Mouse (Mus musculus) CD4-positive helper T cell, adult 2 months (primary cell): Measurements from ENCODE around the gene Relt.

Source experiments
- DNase-seq: peaks from one replicate; pipeline ENCODE4 v3.0.0-alpha.2; 2012; ENCODE audit warnings: low read depth, missing footprints, low spot score

Relt gene

DNA sequence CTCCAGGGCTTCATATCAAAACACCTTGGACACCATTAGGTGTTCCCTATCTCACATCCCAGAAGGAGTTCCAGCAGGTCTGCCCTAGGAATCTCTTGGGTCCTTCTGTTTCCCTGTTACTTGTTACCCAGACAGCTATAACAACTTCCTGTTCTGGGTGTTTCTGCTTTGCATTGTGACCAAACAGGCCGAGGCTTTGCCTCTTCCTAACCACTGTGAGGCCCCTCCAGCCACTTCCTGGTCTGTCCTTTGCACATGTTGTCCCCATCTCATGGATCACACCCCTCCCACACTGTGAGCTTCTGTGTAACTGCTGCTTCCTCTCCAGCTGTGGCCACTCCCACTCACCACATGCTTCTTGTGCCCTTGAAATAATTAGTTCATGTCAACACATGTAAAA, 17.8 kb downstream of the Relt start:
- peak; percentile 60 for DNase-seq

DNA sequence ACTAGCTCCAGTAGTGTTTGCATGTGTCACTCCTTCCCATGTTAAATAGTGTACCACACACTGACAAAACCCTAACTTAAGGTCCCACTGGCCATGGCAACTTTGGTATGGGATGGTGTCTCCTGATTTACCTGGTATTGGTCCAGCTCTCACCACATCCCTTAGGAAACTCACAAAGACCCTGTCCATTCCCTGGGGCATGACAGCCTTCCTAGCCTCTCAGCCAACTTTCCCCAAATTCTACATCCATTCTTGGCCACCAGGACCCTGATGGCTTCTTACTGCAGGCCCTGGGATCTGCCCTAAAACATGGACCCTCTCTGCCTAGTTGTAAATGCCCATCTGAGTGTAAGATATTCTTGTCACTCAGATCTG, 18.2 kb downstream of the Relt start:
- no peak for DNase-seq

DNA sequence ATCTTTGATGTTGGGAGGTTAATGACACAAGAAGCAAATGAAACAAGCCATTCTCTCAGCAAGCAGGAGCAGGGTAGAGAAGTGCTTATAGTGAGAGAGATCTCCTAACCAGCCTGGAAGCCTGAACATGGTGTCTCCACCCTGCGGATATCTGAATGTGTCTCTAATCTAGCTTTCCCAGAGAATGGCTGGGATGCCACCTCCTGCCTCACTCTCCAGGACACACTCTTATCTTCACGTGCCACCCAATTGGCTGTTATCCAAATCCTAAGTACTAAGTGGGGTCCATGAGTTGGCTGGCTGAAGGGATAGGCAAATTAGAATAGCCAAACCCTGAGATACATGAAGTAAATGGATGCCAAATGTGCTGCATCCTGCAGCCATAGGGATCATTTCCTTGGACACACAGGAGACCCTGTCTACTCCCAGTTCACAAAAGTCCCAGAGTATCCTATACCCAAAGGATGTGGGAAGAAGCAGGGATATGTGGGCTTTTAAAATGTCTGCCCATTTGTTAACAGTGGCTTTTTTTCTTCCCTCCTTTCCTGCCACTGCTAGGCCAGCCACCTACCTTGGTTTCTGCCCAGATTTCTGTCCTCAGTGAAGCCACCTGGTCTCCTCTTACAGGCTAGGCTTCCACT, 18.7 kb downstream of the Relt start:
- DNase-seq = no peak

DNA sequence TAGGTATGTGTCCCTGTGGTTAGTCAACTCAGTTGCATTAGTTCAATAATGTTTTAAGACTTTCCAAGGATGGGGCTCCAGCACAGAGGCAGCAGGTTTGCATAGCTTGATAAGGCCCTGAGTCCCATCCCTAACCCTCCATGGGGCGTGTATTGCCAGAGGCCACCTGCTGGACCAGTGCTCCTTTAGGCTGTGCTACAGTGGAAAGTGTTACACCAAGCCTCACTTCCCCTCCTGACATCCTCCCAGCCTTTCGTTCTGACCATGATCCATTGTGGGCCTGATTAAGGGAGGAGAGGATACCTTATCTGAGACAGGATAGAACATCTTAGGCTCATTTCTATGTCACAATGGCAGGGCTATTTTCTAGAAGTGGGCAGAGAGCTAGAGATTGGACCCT, 19.4 kb downstream of the Relt start:
- DNase-seq = no peak

DNA sequence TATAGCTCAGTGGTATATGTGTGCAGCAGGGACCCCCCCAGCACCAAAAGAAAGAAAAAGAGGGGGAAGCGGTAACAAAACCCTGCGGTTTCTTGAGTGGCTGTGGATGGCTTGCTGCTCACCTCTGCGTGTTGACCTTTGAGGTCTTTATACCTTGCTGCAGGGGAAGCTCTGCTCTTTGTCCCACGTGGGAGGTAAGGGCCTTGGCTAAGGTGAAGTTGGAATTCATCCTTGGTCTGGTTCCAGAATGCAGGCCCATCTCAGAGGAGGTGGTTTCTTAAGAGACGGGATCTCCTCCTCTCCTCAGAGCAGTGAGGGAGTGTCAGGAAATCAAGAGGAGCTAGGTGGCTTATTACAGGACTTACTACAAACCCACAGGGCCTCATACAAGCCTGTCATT, 21.1 kb downstream of the Relt start:
- no peak for DNase-seq

DNA sequence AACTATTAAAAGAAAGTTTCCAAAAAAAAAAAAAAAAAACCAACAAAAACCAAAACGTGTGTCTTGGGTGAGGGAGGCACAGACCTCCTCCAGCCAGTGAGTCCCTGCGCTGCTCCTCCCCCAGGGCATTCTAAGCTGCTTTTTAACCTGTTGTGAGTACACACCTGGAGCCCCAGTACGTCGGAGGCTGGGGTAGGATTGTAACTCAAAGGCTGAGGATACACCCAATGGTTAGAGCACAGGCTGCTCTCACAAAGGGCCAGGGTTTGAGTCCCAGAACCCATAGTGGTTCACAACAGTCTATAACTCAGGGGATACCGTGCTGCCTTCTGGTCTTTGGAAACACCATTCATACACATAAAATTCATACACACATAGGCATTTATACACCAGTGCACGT, 21.6 kb downstream of the Relt start:
- no peak for DNase-seq

DNA sequence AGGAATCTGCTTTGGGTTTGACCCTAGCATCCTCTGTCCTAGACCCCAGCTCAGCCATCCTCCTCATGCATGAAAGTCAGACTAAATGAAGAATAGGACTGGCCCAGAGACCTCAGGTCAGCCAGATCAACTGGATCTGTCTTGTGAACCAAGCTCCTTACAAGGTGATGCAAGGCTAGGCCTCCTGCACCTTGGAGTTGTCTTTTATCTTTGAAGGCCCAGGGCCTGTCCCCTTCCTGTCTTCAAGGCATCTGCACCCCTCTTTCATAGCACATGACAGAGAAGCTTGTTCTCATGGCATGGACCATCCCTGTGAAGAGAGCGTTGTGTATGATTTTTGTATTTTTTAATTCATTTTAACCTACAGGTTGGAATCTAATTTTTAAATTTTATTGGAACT, 22.3 kb downstream of the Relt start:
- DNase-seq = no peak

DNA sequence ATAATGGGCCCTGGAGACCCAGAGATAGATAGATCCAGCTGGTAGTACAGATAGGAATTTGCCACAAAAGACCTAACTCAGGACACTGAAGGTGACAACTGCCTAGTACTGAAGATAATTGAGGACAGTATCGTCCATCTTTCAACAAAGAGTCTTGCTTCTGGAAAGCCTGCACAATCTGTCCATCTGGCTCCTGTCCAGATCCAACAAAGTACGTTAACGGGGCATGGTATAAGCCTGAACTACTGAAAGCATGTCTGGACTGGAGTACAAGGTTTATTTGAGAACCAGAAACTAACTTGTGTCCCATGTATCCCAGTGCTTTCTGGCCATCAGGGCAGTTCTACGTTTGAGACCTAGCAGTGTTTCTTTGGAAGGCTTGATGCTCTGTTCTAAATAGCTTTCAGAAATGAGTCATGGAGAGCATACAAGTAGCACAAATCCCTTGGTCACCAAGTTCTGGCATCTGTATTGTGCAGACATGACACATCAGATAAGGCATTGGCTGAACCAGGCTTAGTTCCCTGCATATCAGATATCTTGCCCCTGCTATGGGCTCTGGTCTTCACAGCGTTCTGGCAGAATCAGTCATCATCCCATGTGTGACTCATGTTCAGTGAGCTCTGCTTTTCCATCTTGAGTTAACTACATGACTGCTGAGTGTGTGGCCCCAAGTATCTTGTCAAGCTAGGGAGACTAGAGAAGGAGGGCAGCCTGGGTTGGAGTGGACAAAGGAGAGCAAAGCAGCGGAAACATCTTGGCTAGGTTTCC, 23.4 kb downstream of the Relt start:
- no peak for DNase-seq

DNA sequence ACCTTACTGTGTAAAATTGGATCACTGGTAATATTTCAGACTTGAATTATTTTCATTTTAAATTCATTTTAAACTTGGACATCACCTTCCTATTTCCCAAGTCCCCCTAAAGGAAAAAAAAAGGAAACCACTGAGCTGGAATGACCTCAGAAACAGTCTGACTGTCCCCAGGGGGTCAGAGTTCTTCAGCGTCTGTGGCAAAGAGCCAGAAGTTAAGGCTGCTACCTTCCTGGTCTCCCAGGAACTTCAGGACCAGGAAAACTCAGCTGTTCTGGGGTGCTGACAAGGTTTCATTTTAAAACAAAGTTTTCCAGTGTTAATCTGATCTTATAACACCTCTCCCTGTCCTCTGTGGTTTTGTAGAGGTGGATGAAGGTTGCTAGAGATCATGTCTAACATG, 25.5 kb downstream of the Relt start:
- DNase-seq = no peak

DNA sequence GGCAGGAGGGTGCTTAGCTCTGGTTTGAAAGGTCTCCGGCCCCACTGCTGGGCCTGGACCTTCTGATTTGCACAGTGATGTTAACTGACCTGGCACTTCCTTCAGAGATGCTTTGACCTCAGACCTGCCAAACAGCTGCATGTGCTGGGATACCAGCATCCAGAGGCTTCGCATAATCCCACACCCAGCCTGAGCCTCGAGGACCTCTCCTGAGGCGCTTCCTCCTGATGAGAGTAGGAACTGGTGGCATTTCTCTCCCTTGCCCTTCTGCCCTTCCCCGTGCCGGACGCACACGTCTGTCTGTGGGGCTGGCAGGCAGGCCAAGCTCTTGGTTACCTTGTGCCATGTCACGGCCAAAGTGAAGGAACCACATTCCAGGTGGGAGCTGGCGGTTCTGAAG, 26.6 kb downstream of the Relt start:
- DNase-seq = no peak

DNA sequence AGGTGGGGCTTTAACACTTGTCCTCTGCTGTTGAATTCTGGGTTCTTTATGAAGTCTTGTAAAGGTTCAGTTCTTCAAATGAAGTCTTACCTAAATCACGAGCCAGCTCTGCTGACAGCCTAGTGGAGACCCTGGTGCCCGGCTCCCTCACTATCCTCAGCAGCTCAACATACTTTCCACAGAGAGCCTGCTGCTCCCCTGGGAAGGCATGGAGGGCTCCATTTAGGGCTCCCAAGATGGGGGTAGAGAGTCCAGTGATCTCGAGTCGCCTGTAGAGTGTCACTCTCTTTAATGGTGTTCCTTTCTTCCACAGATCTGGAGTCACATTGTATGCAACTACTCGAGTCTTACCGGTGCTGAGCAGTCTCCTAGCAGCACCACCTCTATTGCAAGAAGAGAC, 27.5 kb downstream of the Relt start:
- no peak for DNase-seq

DNA sequence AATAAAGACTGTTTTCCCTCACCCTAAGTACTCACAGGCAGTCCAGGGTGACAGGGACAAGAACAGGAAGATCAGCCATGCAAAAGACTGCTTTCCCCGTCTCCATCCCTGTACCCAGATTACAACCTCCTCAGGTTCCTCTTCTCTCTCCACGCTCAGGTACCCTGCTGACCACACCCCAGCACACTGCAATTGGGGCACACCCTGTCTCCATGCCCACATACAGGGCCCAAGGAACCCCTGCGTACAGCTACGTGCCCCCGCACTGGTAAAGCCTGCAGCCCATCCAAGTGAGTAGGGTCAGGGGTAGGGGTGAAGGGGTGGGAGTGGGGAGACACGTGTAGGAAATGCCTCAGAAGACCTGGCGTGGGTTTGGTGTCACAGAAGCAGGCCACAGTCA, 28.1 kb downstream of the Relt start:
- DNase-seq = no peak

DNA sequence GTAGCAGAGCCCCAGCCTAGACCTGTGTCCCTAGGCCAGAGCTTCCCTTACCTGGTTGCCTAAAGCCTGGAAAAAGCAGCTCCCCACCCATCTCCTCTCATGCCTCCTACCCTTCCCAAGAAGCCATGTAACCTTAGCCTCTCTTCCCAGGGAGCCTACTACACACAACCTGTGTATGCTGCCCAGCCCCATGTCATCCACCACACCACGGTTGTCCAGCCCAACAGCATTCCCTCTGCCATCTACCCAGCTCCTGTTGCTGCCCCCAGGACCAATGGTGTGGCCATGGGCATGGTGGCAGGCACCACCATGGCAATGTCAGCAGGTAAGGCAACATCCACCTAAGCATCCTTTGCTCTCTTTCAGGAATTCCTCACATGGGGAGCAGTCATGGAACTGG, 29.4 kb downstream of the Relt start:
- no peak for DNase-seq

DNA sequence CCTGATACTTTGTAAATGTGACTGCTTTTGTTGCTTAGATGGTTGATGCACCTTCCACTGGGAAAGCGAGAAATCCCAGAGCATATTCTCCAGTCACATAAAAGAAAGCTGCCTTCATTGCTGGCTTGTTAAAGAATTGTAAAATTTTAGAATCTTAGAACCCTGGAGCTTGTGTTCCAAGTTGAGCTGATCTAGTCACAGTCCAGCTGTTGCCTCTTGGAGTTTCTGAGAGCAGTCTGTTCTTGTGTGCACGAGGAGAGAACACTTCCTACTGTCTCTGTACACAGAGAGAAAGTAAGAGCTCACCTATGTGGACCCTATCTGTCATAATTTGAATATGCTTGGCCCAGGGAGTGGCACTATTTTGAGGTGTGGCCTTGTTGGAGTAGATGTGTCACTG, 34.7 kb downstream of the Relt start:
- no peak for DNase-seq

DNA sequence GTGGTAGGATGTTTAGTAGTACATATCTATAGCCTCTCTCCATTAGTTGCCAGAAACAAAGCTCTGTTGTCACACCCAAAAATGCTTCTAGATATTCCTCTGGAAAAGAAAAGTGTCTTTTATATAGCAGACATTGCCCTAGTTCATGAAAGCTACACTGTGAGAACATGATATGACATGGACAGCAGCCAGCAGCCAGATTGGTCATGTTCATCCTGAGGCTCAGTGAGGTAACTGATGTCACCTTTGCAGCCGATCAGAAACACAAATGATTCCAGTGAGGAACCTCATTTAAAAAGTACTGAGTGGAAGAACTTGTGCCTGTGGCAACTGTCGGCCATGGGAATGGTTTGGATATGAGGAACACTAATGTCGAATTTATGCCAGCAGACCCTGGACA, 38.6 kb downstream of the Relt start:
- DNase-seq = no peak

DNA sequence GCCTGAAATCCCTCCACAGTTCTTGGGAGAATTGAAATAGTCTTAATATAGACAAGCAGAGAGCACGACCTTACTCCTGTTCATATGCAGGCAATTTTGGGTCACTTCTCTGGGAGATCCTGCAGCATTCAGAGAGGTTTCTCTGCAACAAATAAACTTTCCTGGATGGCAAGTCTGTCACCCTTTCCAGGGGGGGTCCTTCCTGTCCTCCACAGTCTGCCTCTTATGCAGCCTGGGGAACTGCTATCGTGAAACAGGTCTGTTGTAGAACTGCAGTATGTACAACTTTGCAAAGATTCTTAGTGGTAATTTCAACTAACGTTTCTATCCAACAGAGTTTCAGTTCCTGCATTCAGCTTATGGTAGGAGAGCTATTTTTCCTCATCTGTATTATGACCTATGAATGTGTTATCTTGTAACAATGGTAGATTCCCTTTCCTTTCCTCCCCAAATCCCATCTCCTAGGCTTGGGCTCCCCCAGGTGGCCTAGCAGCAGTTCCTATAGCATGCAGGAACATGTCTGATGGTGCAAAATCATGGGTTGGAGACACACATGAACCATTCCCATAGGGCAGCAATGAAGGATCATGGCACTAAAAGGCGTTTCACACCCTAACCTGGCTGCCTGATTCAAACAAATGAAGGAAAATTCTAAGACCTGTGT, 44.7 kb downstream of the Relt start:
- peak; percentile 6 for DNase-seq

DNA sequence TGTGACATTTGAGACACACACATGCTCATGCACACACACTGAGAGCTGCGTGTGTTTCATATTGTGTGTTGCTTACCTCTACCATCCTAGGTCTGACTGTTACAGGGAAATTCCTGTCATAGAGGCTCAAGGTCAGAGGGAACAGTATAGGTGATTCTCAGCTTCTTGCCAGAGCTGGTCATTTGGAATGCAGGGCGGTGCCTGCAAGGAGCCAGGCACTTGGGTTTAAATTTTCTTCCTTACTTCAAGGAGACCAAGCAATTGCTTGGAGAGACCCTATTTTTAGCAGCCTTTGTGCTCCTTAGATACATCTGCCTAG, 45.8 kb downstream of the Relt start:
- no peak for DNase-seq

DNA sequence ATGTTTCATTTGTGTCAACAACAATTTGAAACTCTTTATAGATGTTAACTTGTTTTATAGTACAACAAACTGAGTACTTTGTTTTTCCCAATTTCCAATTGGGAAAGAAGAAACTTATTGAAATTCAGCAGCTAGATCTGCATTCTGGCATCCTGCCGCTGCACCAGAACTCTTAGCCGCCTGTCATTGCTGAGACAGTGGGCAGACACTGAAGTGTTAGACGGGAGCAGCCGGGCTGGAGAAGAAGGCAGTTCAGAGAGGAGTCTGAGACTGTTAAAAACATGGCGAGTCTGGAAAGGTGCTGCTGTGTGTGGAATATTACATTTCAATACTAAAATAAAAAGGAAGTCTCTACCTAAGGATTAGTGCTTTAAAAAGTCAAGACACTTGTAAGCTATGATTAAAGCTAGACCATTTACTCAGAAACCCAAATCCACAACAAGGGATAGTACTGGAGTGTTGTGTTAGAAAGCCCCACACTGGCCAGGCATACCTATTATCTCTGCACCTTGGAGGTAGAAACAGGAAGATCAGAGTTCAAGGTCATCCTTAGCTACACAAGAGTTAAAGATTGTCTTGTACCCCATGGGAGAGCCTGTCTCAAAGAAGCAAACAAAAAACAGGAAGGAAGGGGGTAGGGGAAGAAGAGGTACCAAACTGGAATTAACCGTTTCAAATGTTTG, 46.3 kb downstream of the Relt start:
- DNase-seq = no peak

DNA sequence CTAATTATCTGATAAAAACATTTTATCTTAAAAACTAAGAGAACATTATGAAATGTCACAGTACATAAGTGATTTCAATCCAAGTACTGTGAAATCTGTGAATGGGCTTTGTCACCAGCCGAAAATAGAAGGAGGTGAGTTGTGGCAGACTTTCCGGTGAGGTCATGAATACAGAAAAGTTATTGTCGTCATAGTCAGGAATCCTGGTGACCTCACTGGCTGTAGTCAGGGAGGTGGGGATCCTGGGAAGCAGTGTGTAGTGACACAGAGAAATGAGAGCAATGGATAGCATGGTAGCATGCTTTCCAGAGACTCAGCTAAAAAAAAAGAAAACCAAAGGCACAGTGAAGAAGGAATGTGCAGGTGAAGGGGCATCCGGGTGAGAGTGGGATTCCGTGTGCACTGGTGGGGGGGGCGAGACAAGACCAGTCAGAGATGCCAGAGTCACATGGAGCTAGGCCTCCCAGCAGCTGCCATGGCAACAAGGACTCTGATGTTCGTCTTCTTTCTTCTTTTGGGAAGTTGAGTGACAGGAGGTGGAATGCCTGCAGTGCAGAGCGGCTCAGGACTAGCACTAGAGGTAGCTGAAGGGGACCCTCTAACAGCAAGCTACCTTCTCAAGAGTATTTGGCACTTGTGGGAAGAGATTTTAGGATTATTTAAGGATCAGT, 47.2 kb downstream of the Relt start:
- DNase-seq = no peak

DNA sequence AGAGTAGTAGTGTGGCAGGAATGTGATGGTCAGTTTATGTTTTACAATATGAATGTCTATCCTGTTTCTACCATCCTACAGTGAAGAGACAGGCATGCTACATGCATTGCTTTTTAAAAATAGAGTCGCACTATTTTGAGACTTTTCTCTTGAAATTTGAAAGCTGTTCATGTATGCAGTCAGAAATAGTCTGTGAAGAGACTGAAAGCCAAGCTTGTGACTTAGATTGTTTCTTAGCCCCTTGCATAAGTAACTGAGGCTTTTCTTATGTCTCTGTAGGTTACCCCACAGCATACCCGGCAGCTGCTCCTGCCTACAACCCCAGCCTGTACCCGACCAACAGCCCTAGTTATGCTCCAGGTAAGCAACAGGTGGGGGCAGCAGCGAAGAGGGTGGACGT, 50.6 kb downstream of the Relt start:
- no peak for DNase-seq

DNA sequence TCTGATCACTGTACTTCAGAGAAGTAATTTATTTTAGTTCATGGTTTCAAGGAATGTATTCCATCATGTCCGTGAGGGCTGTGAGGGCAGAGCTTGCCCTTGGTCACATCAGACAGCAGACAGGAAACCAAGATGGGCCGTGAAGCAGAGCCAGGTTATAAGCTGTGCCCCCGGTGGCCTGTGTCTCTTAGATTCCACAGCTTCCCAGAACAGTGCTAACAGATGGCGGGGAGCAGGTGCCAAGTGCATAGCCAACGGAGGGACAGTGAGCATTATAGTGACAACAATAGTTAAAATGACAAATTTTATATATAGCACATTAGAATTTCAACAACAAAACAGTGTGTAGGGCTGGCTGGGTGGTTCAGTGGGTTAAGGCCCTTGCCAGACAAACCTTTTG, 51.3 kb downstream of the Relt start:
- no peak for DNase-seq

DNA sequence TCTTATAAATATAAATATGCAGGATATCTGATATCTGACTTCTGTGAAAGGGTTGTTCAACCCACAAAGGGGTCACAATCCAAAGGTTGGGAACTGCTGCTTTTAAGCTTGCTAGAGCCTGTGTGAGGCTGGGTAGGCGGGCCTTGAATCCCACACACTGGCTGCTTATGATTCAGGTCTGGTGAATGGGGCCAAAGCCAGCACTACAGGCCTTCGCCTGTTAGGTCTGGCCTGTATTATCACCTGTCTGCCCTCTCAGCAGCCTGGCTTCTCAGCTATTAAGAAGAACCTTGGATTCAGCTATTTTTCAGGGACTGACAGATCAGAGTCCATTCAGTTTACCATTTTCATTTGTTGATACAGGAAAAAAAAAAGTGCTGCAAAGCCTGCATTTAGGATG, 57.9 kb downstream of the Relt start:
- DNase-seq = no peak
